Mouse (Mus musculus) gonadal fat pad, adult 2 months (tissue): ENCODE results near the gene Gm3072. TPM values are rescaled to one million over a fixed set of nuclear protein-coding genes. Genes with fewer than 3 reads are reported as not detected.
"Not testable (repeated sequence)": the region's sequence is repeated elsewhere in the genome, so short reads cannot be mapped to it uniquely, and the experiment has no call there.

Source experiments
- DNase-seq: peaks from one replicate; pipeline ENCODE4 v3.0.0-alpha.2; 2012; ENCODE audit warnings: low read depth
- polyA plus RNA-seq: library from polyadenylated mRNA; depleted of rRNA; stranded (reverse); fragments of >200 nt; gene quantifications from 2 replicates; pipeline ENCODE4 v1.2.3, GENCODE M21; 2012; rRNA removed

Gene Gm3072
- not detected in 2 replicates for polyA plus RNA-seq

- not testable (repeated sequence) for DNase-seq
These were observed at the start of gene Gm3072 for GRCm38 (mm10) chr14:41624512-41624911. TSS of gene Gm3072 (minus strand) at chr14:41624612.

GRCm38 (mm10) chr14:41648176-41648575 is 23.8 kb upstream of the Gm3072 start:
- DNase-seq = not testable (repeated sequence)

DNA sequence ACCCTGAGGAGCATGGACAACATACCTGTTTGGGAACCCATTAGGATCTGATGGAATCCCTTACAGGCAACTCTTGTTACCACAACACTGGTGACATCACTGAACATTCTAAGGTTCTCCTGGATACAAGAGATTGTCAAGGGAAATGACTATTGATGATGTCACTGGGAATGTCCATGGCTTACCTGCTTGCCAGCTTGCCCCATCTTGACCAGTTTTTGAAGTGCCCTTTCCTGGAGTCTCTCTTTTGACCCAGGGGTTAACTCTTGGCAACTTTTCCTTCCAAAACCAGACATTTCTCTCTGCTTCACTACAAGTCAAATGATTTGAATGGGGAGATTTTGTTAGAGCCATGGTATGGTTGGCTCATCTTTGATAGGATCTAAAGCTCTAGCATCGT is 22.0 kb upstream of the Gm3072 start, which contains the start of gene Gm3676:
Gene Gm3676, minus strand, starts transcription at position 101 of the 400 bp plus-strand sequence.
- not testable (repeated sequence) for DNase-seq

DNA sequence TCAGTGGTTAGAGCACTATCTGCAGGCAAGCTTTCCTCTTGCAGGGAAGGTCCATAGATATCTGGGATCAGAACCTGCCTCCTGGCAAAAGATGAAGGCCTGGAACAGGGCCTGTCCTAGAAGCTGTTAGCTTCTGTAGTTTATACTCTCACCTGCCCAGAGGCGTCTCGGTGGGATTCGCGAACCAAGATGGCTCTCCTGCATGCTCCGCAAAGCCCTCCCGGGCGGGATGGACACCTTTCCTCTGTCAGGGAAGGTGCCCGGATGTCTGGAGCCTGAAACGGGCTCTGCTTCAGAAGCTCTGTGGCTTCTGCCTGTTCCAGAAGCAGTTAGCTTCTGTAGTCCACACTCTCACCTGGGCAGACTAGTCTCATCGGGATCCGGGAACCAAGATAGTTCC is 5.7 kb upstream of the Gm3072 start:
- DNase-seq = not testable (repeated sequence)

GRCm38 (mm10) chr14:41622535-41622934 is 1.9 kb downstream of the Gm3072 start:
- DNase-seq = not testable (repeated sequence)

DNA sequence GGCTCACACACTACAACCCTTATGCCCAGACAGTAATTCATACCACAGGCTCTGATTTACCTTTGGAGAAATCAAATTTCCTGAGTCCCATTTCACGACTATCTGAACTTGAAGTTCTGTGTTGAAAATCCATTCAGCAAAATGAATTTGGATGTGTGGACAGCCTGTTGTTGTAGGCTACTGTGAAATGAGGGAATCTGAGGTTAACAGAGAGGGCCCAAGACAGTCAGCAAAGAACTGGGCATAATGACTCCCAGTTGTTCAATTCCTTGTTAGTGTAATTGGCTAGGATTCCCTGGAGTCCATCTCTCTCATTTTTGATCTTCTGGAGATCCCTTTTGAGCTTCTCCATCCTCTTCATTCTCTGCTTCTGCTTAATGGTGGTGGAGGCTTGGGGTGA is 13.7 kb downstream of the Gm3072 start:
- DNase-seq = not testable (repeated sequence)

GRCm38 (mm10) chr14:41600935-41601334 is 23.5 kb downstream of the Gm3072 start:
- DNase-seq = not testable (repeated sequence)

- DNase-seq = not testable (repeated sequence)
These were observed 38.1 kb downstream of the Gm3072 start for GRCm38 (mm10) chr14:41586346-41586745.

GRCm38 (mm10) chr14:41572911-41573310 is 51.5 kb downstream of the Gm3072 start, which contains the start of gene 1700049E17Rik2:
TSS of gene 1700049E17Rik2 (plus strand) at chr14:41573211.
- DNase-seq = not testable (repeated sequence)

Other genes with a start within 250 kb of the Gm3072 start
- not detected in 2 replicates for gene Gm7945, start 238.2 kb downstream of the Gm3072 start, polyA plus RNA-seq
- not detected in 2 replicates for gene Gm6482, start 216.3 kb downstream of the Gm3072 start, polyA plus RNA-seq
- not detected in 2 replicates for gene Gm7954, start 171.1 kb downstream of the Gm3072 start, polyA plus RNA-seq
- not detected in 2 replicates for gene Gm3486, start 135.1 kb downstream of the Gm3072 start, polyA plus RNA-seq
- not detected in 2 replicates for gene Gm7970, start 69.0 kb downstream of the Gm3072 start, polyA plus RNA-seq
- not detected in 2 replicates for gene 1700049E17Rik2, start 51.4 kb downstream of the Gm3072 start, polyA plus RNA-seq
- gene Gm3676, start 21.9 kb upstream of the Gm3072 start, polyA plus RNA-seq = not detected in 2 replicates
- not detected in 2 replicates for gene Gm8068, start 77.3 kb upstream of the Gm3072 start, polyA plus RNA-seq
- not detected in 2 replicates for gene Gm7929, start 126.0 kb upstream of the Gm3072 start, polyA plus RNA-seq
- not detected in 2 replicates for gene Gm47189, start 147.8 kb upstream of the Gm3072 start, polyA plus RNA-seq